Mouse (Mus musculus) mouse trophoblast stem cell (cell line): ENCODE results near the gene Gyg.

Experiments
- in situ Hi-C, 2 experiments: fragments of 300-500 bp; cut with MseI, MboI; formaldehyde crosslinking; loops; 2 replicates in 1 of 2; 3 replicates in 1 of 2; pipeline ENCODE4 v1.15.1; 2025

Gyg gene

GRCm38 (mm10) chr3:20154531-20155367 is at the start of gene Gyg:
Gene Gyg (minus strand): TSS chr3:20155317.
- in situ Hi-C loops, result no loop called here

DNA sequence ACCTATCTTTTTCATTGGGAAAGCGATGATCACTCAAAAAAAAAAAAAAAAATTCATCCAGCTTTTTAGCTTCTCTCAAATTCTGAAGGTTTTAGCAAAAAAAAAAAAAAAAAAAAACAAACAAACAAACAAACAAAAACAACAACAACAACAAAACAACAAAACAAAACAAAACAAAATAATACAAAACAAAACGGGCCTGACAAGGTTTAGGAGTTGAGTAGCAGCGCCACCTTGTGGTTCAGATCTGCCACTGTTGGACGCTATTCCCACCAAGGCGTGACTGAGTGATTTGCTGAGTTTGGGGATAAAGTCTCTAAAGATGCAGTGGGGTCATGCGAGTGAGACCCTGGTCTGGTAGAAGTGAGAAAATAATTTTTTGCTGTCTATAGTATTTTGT is 43.8 kb upstream of the Gyg start:
- in situ Hi-C loops, result loop anchor here (10.0 to 25.0 kb wide), 2 partner anchors 287 to 294 kb away; no protein-coding TSS in a partner anchor

- in situ Hi-C loops, result loop anchor here (10.0 to 25.0 kb wide), 2 partner anchors 286 to 293 kb away; no protein-coding TSS in a partner anchor
These were observed 42.8 kb upstream of the Gyg start for GRCm38 (mm10) chr3:20197878-20198277.

DNA sequence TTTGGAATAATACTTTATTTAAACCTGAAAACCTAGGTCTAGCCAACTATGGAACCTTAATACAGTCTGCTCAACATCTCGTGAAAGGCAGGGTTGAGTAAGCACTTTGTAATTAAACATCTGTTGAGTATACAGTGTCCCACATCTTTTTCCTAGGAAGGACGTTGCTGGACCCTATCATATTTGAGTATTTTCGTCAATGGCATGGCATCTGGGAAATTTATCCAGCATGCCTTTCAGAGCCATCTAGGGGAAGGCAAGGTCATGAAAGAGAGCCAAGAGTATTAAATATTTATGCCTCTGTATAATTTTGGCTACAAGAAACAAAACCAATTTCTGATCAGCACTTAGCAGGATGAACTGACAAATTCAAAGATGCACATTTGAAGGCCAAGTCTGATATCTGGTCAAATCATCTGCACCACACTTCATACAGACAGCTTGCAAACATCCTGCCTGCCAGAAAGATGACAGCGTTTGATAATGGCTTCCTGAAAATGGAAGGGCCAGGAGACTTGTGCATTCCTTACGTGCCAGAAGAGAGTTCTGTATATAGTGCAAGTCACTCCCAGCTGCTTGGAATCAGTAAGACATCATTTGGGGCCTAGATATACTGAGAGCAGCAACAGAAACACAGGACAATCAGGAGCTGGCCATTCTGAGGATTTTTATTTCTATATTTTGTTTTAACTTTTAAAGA is 34.0 kb upstream of the Gyg start:
- in situ Hi-C loops, result loop anchor here in 1 of 2 experiments (25.0 kb wide), 1 partner anchor 277 kb away; no protein-coding TSS in a partner anchor

DNA sequence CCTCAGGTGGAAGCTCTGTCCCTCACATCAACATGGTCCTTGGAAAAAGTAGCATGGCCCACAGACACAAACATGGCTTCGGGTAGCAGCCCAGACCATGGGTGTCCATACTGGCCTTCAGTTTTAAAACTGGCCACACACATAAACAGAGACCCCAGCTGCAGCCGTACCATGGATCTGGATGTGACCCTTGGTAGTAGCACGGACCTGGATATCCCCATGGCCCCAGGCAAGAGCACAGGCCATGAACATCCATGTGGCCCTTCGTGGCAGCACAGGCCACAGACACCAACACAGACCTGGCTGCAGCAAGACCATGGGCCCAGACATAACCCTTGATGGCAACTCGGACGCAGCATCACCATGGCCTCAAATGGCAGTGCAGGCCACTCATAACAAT is 17.3 kb upstream of the Gyg start:
- in situ Hi-C loops, result no loop called here

- in situ Hi-C loops, result no loop called here
These were observed 12.4 kb upstream of the Gyg start for GRCm38 (mm10) chr3:20167487-20167886.

DNA sequence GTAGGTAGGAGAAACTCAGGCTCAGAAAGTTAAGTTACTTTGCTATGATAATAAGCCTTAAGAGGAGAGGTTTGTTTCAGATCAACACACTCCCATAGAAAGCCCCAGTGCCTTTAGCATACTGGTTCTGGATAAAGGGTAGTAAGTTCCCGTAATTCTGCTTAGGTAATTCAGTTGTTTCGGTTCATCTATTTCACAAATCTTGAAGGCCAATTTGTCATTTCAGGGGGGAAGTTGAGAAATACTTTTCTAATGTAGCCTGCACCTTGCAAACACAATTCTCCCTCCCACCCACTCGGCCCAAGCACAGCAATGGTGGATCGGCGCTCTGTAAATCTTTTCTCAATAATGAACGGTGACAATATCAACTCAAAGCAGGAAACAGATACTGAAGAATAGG is 359 bp upstream of the Gyg start:
- in situ Hi-C loops, result no loop called here

GRCm38 (mm10) chr3:20151651-20152050 is 3.5 kb downstream of the Gyg start:
- in situ Hi-C loops, result no loop called here

GRCm38 (mm10) chr3:20150511-20150910 is 4.6 kb downstream of the Gyg start:
- in situ Hi-C loops, result no loop called here

GRCm38 (mm10) chr3:20147647-20148046 is 7.5 kb downstream of the Gyg start:
- in situ Hi-C loops, result no loop called here

- in situ Hi-C loops, result no loop called here
These were observed 8.2 kb downstream of the Gyg start for GRCm38 (mm10) chr3:20146884-20147395.

DNA sequence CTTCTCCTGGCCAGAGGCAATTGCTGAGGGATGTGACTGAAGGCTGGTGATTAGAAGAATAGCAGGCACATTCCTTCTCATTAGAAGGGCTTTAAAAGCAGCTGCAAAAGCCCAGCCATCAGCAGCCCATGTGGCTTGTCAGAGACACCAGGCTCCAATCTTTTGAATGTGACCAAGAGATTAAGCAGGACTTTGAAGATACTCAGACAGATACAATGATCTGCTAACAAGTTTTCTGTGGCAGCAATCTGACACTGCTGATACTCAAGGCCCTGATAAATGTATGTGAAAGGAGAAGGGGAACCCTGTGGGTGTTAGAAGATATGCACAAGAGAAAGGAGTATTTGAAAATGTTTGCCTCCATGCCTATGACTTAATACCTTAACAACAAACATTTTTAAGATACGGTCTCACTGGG is 9.4 kb downstream of the Gyg start:
- in situ Hi-C loops, result no loop called here

GRCm38 (mm10) chr3:20144401-20144800 is 10.7 kb downstream of the Gyg start:
- in situ Hi-C loops, result no loop called here

DNA sequence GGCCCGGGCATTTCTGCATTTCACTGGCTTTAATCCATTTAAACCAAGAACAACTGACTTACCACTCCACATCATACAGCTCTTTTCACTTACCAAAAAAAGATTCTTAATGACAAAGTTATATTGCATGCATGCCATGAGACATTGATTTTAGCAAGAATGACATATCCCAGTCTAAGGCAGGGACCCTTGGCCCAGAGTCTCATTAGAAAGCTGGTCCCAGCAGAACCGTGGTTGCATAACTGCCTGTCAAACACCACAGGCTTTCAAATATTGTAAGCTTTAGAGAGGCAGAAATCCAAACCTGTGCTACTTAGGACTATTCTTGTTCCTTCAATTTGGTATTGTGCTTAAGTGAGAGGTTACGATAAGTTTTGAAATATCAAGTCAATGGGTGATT is 11.4 kb downstream of the Gyg start:
- in situ Hi-C loops, result no loop called here

DNA sequence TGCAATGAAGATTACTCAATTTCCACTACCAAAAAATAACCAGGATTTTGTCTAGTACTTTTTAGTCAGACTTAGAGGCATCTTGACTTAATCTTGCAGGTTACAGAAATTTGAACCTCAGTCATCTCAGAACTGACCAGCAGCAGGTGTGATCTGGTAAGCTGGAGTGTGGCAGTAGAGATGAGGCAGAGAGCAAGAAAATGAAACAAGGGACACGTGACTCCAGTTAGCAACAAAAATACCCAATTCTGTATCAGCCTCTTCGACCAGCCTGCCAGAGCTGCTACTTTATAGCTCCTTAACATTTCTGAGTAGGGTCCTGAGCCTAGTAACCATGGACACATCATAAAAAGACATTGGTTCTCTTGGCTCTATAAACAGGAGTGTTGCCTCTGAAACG is 12.5 kb downstream of the Gyg start:
- in situ Hi-C loops, result no loop called here

DNA sequence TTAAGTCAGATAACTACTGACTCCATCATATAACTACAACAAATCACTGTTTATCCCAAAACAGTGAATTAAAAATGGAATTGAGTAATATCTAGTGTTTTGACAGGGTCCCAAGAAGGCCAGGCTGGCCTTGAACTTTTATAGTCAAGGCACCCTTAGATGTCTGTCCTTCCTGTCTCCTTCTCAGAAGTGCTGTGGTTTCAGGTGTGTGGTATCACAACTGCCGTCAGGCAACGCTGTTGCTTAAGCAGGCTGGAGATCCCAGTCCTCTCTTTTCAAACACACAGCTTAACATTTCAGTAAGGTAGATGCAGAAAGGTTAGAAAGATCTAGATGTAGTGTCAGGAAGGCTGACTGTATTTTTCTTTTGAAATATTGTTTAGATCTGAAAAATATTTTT is 13.0 kb downstream of the Gyg start:
- in situ Hi-C loops, result no loop called here

DNA sequence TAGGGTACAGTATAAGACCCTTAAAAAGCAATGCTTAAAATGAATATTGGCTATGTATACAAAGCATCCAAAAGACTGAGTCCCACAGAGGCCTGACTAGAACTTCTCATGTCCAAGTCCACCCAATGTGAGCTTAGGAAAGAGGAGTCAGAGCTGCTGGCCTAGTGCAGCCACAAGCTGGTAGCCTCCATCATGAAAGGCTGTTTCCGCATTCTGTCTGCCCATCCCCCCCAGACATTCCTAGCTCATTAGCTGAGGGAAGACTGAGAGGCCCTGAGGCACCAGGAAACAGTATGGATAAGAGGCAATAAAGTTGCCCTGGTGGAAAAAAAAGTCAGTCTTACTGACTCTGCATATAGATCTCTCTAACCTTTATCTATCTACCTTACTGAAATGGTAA is 13.4 kb downstream of the Gyg start:
- in situ Hi-C loops, result no loop called here

DNA sequence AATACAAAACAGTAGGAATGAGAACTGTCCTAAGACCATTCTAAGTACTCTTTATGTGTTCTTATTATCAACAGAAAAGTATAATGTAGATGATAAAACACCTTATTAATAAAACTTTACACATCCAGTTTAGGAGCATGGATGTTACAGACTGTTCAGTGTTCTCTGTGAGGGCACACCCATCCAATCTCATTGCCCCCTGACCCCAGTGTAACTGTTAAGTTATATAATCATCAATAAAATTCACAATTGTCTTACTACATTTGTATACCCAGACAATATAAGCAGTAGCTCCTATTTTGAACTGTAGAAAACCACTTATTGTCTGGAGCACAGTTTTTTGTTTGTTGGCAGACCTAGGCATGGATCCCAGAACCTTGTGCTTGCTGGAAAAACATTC is 13.9 kb downstream of the Gyg start:
- in situ Hi-C loops, result no loop called here

DNA sequence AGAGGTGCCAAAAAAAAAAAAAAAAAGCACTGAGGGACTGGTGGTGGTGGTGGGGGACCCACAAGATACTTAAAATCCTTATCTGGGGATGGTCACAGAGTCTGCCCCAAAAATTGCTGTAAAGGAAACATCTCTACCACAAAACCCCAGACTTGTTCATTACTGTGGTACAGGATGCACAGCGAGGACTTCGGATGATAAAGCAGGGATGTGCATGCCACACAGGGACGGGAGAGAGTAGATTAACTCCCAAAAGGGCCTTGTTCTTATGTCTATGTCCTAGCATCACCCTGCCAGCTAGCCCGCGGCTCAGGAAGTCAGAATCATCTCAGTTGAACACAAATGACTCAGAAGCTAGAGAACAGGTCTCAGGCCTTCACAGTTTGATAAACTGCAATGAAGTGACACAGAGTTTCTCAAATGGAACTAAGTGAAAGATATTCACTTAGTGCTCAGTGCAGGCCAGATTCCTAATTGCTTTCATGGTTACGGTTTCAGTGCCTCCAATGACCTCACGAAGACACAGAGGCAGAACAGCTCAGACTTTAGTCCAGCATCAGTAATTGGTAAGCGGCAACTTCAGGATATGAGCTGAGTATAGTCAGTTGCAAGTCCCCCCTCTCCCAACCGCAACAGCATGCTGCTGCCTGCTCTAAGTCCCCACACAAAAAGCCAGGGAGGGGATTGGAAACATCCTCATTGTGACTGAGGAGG is 18.1 kb downstream of the Gyg start:
- in situ Hi-C loops, result no loop called here

DNA sequence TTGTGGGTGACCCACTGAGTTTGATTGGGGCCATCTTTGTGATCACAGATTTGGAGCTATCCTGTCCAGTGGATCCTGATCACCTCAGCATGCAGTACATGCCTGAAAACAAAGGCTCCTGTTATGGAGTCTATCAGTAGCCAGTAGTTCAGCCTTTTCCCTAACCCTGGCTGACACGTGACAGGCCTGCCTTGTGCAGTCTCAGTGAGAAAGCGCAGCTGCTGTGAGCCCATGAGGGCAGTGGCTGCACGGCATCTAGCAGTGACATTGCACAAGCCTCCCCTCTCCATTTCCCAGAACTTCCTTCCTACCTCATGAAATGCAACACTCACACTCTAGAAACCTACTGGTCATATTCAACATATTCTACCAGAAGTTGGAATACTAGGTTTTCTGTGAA is 20.6 kb downstream of the Gyg start:
- in situ Hi-C loops, result no loop called here

DNA sequence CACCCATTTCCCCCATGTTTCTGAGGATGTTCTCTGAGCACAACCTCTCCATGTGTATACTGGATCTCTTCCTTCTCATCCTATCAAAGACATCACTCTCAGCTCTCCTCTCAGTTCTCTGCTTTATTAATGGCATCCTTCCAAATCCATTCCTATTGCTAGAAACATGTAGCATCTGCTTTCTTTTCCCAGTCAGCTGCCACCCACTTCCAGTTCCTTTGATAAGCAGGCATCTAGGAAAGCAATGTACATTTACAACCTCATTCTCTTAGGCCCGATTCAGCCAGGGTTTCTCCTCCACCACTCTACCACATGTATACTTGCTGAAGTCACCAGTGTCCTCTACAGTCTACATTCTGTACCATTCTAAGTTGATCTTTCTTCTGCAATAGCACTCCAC is 21.4 kb downstream of the Gyg start:
- in situ Hi-C loops, result no loop called here

DNA sequence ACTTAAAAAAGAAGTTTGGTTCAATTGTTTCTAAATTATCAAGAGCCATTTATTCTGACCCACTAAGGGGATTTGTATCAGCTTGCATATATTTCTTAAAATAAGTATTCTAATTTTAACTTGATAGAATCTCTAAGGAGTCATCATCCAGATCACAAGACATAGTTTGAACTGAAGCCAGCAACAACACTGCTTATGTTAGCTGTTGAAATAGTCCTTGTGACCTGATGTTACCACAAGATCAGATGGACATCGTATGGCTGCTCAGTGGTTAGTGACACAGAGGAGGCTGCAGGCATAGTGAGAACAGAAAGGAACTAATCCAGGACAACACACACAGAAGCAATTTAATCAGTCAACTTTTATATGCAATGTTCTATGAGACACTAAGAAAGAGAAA is 22.4 kb downstream of the Gyg start:
- in situ Hi-C loops, result no loop called here
